Mouse (Mus musculus): ENCODE results near the gene Ing4.

DNA sequence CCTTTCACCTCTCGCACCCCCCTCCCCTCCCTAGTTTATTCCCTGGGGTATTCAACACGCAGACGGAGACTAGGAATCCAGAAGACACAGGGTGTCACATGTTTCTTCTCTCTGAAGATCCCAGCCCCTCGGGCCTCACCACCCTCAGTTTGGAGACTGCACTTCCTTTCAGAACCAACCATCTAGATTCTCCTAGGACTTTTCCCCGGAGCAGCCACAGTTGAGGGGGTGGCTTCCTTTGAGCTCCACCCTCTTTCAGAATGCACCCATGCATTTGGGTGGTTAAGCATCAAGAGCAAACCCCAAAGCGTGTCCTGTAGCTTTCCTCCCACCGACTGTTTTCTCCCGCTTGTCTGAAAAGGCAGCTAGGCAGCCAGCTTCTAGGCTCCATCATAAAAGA lies 41.5 kb upstream of the Ing4 start:
- TF ChIP-seq CTCF (IDR thresholded peaks at IDR 0.05; ENCODE audit: low read depth, low read length) = no peak
- TF ChIP-seq GATA1 (IDR thresholded peaks at IDR 0.05; ENCODE audit: borderline replicate concordance, low read length) = no peak
- no peak for TF ChIP-seq GATA2 (IDR thresholded peaks at IDR 0.05; ENCODE audit: borderline replicate concordance, low read depth, low read length)
- TF ChIP-seq POLR2AphosphoS5 (IDR thresholded peaks at IDR 0.05; ENCODE audit: insufficient replicate concordance, low read depth, low read length) = no peak

All from G1E (cell line).